Mouse (Mus musculus) heart, adult 2 months (tissue): ENCODE data around the gene Fosl1.

ENCODE experiments used
- CTCF ChIP-seq: fragments of 200-600 bp; IDR thresholded peaks from 2 replicates; pipeline ENCODE4 v1.8.1; 2022; ENCODE audit warnings: antibody characterized with exemption, mild to moderate bottlenecking, moderate library complexity
- POLR2A ChIP-seq: fragments of 200-500 bp; IDR thresholded peaks from 2 replicates; pipeline ENCODE4 v1.6.1; 2011; ENCODE audit warnings: mild to moderate bottlenecking, low read depth, low read length, control low read depth; ENCODE audit not compliant: insufficient read depth

GRCm38 (mm10) chr19:5473720-5474119, 26.4 kb downstream of the Fosl1 start, which contains the start of gene Efemp2:
- TF ChIP-seq CTCF (no peak), POLR2A (peak; percentile 65)
